Mouse (Mus musculus): ENCODE data around the gene Eef2.

The Eef2 gene

GRCm38 (mm10) chr10:81176466-81177271 is at the start of gene Eef2:
Gene Eef2 (plus strand): TSS chr10:81176631.
- DNase-seq (ENCODE audit: low spot score in 2 of 2), result peak; percentile 99

GRCm38 (mm10) chr10:81134181-81134587 is 42.2 kb upstream of the Eef2 start:
- DNase-seq (ENCODE audit: low spot score in 2 of 2), result peak; percentile 73 to 78

GRCm38 (mm10) chr10:81134966-81135681 is 41.3 kb upstream of the Eef2 start, which contains the start of gene Zbtb7a:
Gene Zbtb7a (plus strand): TSS chr10:81135220.
- DNase-seq (ENCODE audit: low spot score in 2 of 2), result peak; percentile 51 to 57

- DNase-seq (ENCODE audit: low spot score in 2 of 2), result peak; percentile 68 to 71
Measured at GRCm38 (mm10) chr10:81135831-81136705, 40.4 kb upstream of the Eef2 start.

GRCm38 (mm10) chr10:81136706-81137231 is 39.7 kb upstream of the Eef2 start:
- DNase-seq (ENCODE audit: low spot score in 2 of 2), result peak; percentile 62 to 68

GRCm38 (mm10) chr10:81137252-81138130 is 38.9 kb upstream of the Eef2 start:
- peak; percentile 99 for DNase-seq (ENCODE audit: low spot score in 2 of 2)

- no peak for DNase-seq (ENCODE audit: low spot score in 2 of 2)
Measured at GRCm38 (mm10) chr10:81138131-81138782, 38.2 kb upstream of the Eef2 start.

GRCm38 (mm10) chr10:81138821-81139528 is 37.5 kb upstream of the Eef2 start:
- no peak for DNase-seq (ENCODE audit: low spot score in 2 of 2)

GRCm38 (mm10) chr10:81139529-81139846 is 36.9 kb upstream of the Eef2 start:
- DNase-seq (ENCODE audit: low spot score in 2 of 2), result no peak

GRCm38 (mm10) chr10:81140005-81140404 is 36.4 kb upstream of the Eef2 start:
- no peak for DNase-seq (ENCODE audit: low spot score in 2 of 2)

- no peak for DNase-seq (ENCODE audit: low spot score in 2 of 2)
Measured at GRCm38 (mm10) chr10:81140717-81141454, 35.5 kb upstream of the Eef2 start.

GRCm38 (mm10) chr10:81141455-81142210 is 34.8 kb upstream of the Eef2 start:
- no peak for DNase-seq (ENCODE audit: low spot score in 2 of 2)

- DNase-seq (ENCODE audit: low spot score in 2 of 2), result no peak
Measured at GRCm38 (mm10) chr10:81142551-81142981, 33.9 kb upstream of the Eef2 start.

GRCm38 (mm10) chr10:81143157-81143633 is 33.2 kb upstream of the Eef2 start:
- no peak for DNase-seq (ENCODE audit: low spot score in 2 of 2)

- DNase-seq (ENCODE audit: low spot score in 2 of 2), result no peak
Measured at GRCm38 (mm10) chr10:81143845-81144437, 32.5 kb upstream of the Eef2 start.

- no peak for DNase-seq (ENCODE audit: low spot score in 2 of 2)
Measured at GRCm38 (mm10) chr10:81144667-81145066, 31.8 kb upstream of the Eef2 start.

- DNase-seq (ENCODE audit: low spot score in 2 of 2), result no peak
Measured at GRCm38 (mm10) chr10:81145307-81145706, 31.1 kb upstream of the Eef2 start.

- DNase-seq (ENCODE audit: low spot score in 2 of 2), result no peak
Measured at GRCm38 (mm10) chr10:81145778-81146177, 30.7 kb upstream of the Eef2 start.

Data from spleen, postnatal 14 days (tissue).